Mouse (Mus musculus): ENCODE data around the gene H2al2a. TPM values are rescaled to one million over a fixed set of nuclear protein-coding genes. Genes with fewer than 3 reads are reported as not detected.
A peak's percentile ranks its signal among the peaks of the same experiment; 100 is the strongest.

H2al2a gene
- polyA plus RNA-seq, 1 experiment from 2014 or later = not detected

- no peak for DNase-seq (ENCODE audit: low spot score)
Observed at GRCm38 (mm10) chr2:18022886-18023285, 26.1 kb upstream of the H2al2a start.

GRCm38 (mm10) chr2:18019122-18019521, 22.4 kb upstream of the H2al2a start:
- no peak for DNase-seq (ENCODE audit: low spot score)
- Histone ChIP-seq H3K9me3 (no peaks in the 10 kb centered on the region), H3K4me1 (replicated peaks) (peaks cover 12% of the 10 kb centered on the region), H3K27ac (no peak overlapping the region), H3K36me3 (no peaks in the 10 kb centered on the region), H3K4me3 (no peak overlapping the region), H3K27me3 (ENCODE audit: insufficient read depth, poor library complexity, severe bottlenecking) (no peaks in the 10 kb centered on the region)
- 84% methylated on average over 1 of the region's 1 CpGs for WGBS

More at GRCm38 (mm10) chr2:18022886-18023285, 26.1 kb upstream of the H2al2a start:
- Histone ChIP-seq H3K4me1 (replicated peaks) (peaks cover 44% of the 10 kb centered on the region), H3K9me3 (no peaks in the 10 kb centered on the region), H3K27me3 (ENCODE audit: insufficient read depth, poor library complexity, severe bottlenecking) (no peaks in the 10 kb centered on the region), H3K4me3 (no peak overlapping the region), H3K36me3 (no peaks in the 10 kb centered on the region), H3K27ac (no peak overlapping the region; the same call in 1 of the 2 replicates)
- WGBS = 47% methylated on average over 1 of the region's 1 CpGs

- DNase-seq (ENCODE audit: low spot score) = no peak
- no peaks in the 10 kb centered on the region for H3K27me3 ChIP-seq (ENCODE audit: insufficient read depth, poor library complexity, severe bottlenecking)
- H3K27ac ChIP-seq = no peak overlapping the region
- no peaks in the 10 kb centered on the region for H3K9me3 ChIP-seq
- 95% methylated on average over 6 of the region's 6 CpGs for WGBS
- no peak overlapping the region for H3K4me3 ChIP-seq
- H3K4me1 ChIP-seq (replicated peaks) = no peaks in the 10 kb centered on the region
- H3K36me3 ChIP-seq = no peaks in the 10 kb centered on the region
Observed at GRCm38 (mm10) chr2:18017321-18017720, 20.6 kb upstream of the H2al2a start.

- Histone ChIP-seq H3K4me3 (no peak overlapping the region), H3K27me3 (ENCODE audit: insufficient read depth, poor library complexity, severe bottlenecking) (no peaks in the 10 kb centered on the region), H3K9me3 (no peaks in the 10 kb centered on the region), H3K4me1 (replicated peaks) (no peaks in the 10 kb centered on the region), H3K36me3 (no peaks in the 10 kb centered on the region), H3K27ac (no peak overlapping the region)
- WGBS = 94% methylated on average over 1 of the region's 1 CpGs
- DNase-seq (ENCODE audit: low spot score) = no peak
Observed at GRCm38 (mm10) chr2:18016639-18017038, 19.9 kb upstream of the H2al2a start.

- no peak for DNase-seq (ENCODE audit: low spot score)
- H3K27me3 ChIP-seq (ENCODE audit: insufficient read depth, poor library complexity, severe bottlenecking) = no peaks in the 10 kb centered on the region
- WGBS = 52% methylated on average over 3 of the region's 3 CpGs
Observed at GRCm38 (mm10) chr2:18015581-18015980, 18.8 kb upstream of the H2al2a start.

GRCm38 (mm10) chr2:18012866-18013265, 16.1 kb upstream of the H2al2a start:
- Histone ChIP-seq H3K27me3 (ENCODE audit: insufficient read depth, poor library complexity, severe bottlenecking) (no peaks in the 10 kb centered on the region), H3K27ac (no peak overlapping the region), H3K4me3 (no peak overlapping the region), H3K9me3 (no peaks in the 10 kb centered on the region), H3K36me3 (no peaks in the 10 kb centered on the region), H3K4me1 (replicated peaks) (no peaks in the 10 kb centered on the region)
- DNase-seq (ENCODE audit: low spot score) = no peak
- WGBS = 92% methylated on average over 3 of the region's 3 CpGs

More at GRCm38 (mm10) chr2:18015581-18015980, 18.8 kb upstream of the H2al2a start:
- H3K4me3 ChIP-seq = no peak overlapping the region
- no peak overlapping the region for H3K27ac ChIP-seq
- H3K4me1 ChIP-seq (replicated peaks) = no peaks in the 10 kb centered on the region
- no peaks in the 10 kb centered on the region for H3K9me3 ChIP-seq
- H3K36me3 ChIP-seq = no peaks in the 10 kb centered on the region

GRCm38 (mm10) chr2:18011226-18011625, 14.5 kb upstream of the H2al2a start:
- no peaks in the 10 kb centered on the region for H3K4me1 ChIP-seq (replicated peaks)
- no peak for DNase-seq (ENCODE audit: low spot score)
- H3K27me3 ChIP-seq (ENCODE audit: insufficient read depth, poor library complexity, severe bottlenecking) = no peaks in the 10 kb centered on the region
- H3K36me3 ChIP-seq = no peaks in the 10 kb centered on the region
- H3K4me3 ChIP-seq = no peak overlapping the region
- H3K27ac ChIP-seq = no peak overlapping the region
- H3K9me3 ChIP-seq = no peaks in the 10 kb centered on the region
- 89% methylated on average over 6 of the region's 6 CpGs for WGBS

GRCm38 (mm10) chr2:18005137-18005536, 8.4 kb upstream of the H2al2a start:
- Histone ChIP-seq H3K9me3 (no peaks in the 10 kb centered on the region), H3K27ac (no peak overlapping the region), H3K4me1 (replicated peaks) (peaks cover 7% of the 10 kb centered on the region; the same call in 1 of the 2 replicates), H3K4me3 (no peak overlapping the region), H3K36me3 (no peaks in the 10 kb centered on the region), H3K27me3 (ENCODE audit: insufficient read depth, poor library complexity, severe bottlenecking) (no peaks in the 10 kb centered on the region)
- 26% methylated on average over 8 of the region's 8 CpGs for WGBS
- peak; percentile 20 for DNase-seq (ENCODE audit: low spot score)

- H3K4me1 ChIP-seq (replicated peaks) = peaks cover 7% of the 10 kb centered on the region; the same call in 1 of the 2 replicates
- H3K9me3 ChIP-seq = no peaks in the 10 kb centered on the region
- no peaks in the 10 kb centered on the region for H3K27me3 ChIP-seq (ENCODE audit: insufficient read depth, poor library complexity, severe bottlenecking)
- DNase-seq (ENCODE audit: low spot score) = no peak
- no peak overlapping the region for H3K27ac ChIP-seq
- 85% methylated on average over 4 of the region's 4 CpGs for whole genome bisulfite sequencing
- no peaks in the 10 kb centered on the region for H3K36me3 ChIP-seq
- no peak overlapping the region for H3K4me3 ChIP-seq
Observed at GRCm38 (mm10) chr2:18004286-18004685, 7.5 kb upstream of the H2al2a start.

GRCm38 (mm10) chr2:18002306-18002705, 5.5 kb upstream of the H2al2a start:
- Histone ChIP-seq H3K9me3 (no peaks in the 10 kb centered on the region), H3K36me3 (no peaks in the 10 kb centered on the region), H3K4me3 (no peak overlapping the region), H3K27ac (no peak overlapping the region), H3K27me3 (ENCODE audit: insufficient read depth, poor library complexity, severe bottlenecking) (no peaks in the 10 kb centered on the region), H3K4me1 (replicated peaks) (peaks cover 7% of the 10 kb centered on the region; the same call in 1 of the 2 replicates)
- no peak for DNase-seq (ENCODE audit: low spot score)
- 96% methylated on average over 3 of the region's 3 CpGs for WGBS

- Histone ChIP-seq H3K27ac (no peak overlapping the region), H3K4me3 (no peak overlapping the region), H3K9me3 (peaks cover 8% of the 10 kb centered on the region; the same call in 1 of the 2 replicates), H3K27me3 (ENCODE audit: insufficient read depth, poor library complexity, severe bottlenecking) (no peaks in the 10 kb centered on the region), H3K36me3 (no peaks in the 10 kb centered on the region), H3K4me1 (replicated peaks) (no peaks in the 10 kb centered on the region)
- no peak for DNase-seq (ENCODE audit: low spot score)
Observed at GRCm38 (mm10) chr2:17989562-17989961, 7.2 kb downstream of the H2al2a start.

GRCm38 (mm10) chr2:17989115-17989514, 7.6 kb downstream of the H2al2a start:
- H3K4me3 ChIP-seq = no peak overlapping the region
- WGBS = 57% methylated on average over 3 of the region's 3 CpGs
- DNase-seq (ENCODE audit: low spot score) = no peak
- no peaks in the 10 kb centered on the region for H3K36me3 ChIP-seq
- H3K27ac ChIP-seq = no peak overlapping the region
- no peaks in the 10 kb centered on the region for H3K4me1 ChIP-seq (replicated peaks)
- peaks cover 8% of the 10 kb centered on the region; the same call in 1 of the 2 replicates for H3K9me3 ChIP-seq
- H3K27me3 ChIP-seq (ENCODE audit: insufficient read depth, poor library complexity, severe bottlenecking) = no peaks in the 10 kb centered on the region

- Histone ChIP-seq H3K27me3 (ENCODE audit: insufficient read depth, poor library complexity, severe bottlenecking) (no peaks in the 10 kb centered on the region), H3K9me3 (peaks cover 8% of the 10 kb centered on the region; the same call in 1 of the 2 replicates), H3K36me3 (no peaks in the 10 kb centered on the region), H3K27ac (no peak overlapping the region), H3K4me3 (no peak overlapping the region), H3K4me1 (replicated peaks) (no peaks in the 10 kb centered on the region)
- WGBS = 96% methylated on average over 3 of the region's 3 CpGs
- no peak for DNase-seq (ENCODE audit: low spot score)
Observed at GRCm38 (mm10) chr2:17986694-17987093, 10.1 kb downstream of the H2al2a start.

GRCm38 (mm10) chr2:17984774-17985173, 12.0 kb downstream of the H2al2a start:
- DNase-seq (ENCODE audit: low spot score) = no peak
- Histone ChIP-seq H3K27ac (no peak overlapping the region), H3K36me3 (no peaks in the 10 kb centered on the region), H3K27me3 (ENCODE audit: insufficient read depth, poor library complexity, severe bottlenecking) (no peaks in the 10 kb centered on the region), H3K4me3 (no peak overlapping the region), H3K4me1 (replicated peaks) (no peaks in the 10 kb centered on the region), H3K9me3 (0 out of 2 replicates have a peak, but pooled peaks cover 3% of the 10 kb centered on the region)
- WGBS = 96% methylated on average over 3 of the region's 3 CpGs

Measured in hindbrain, embryonic 10.5 days (tissue).